ENCODE assay signal across 26 mouse cellular contexts in genomic region chr3:32406804-32407203, GRCm38 (mm10).
"Had no signal": no experiment of that assay in that cellular context is flagged by ENCODE, and none has a peak within 500 bp of the region (broad histone marks: within the 10 kb centered on the region; RNA-seq: fewer than 3 reads in every experiment).

No protein-coding gene starts in this region.

- H3K27me3 ChIP-seq: heart, embryonic 13.5 days; heart, embryonic 15.5 days; hindbrain, embryonic 12.5 days; intestine, embryonic 15.5 days; limb, embryonic 12.5 days had no signal

- H3K4me3 ChIP-seq: gastrocnemius, adult 2 months; heart, adult 2 months; heart, embryonic 13.5 days; heart, embryonic 15.5 days; hindbrain, embryonic 10.5 days; hindbrain, embryonic 12.5 days; intestine, embryonic 15.5 days; layer of hippocampus, adult 2 months; left cerebral cortex, adult 2 months; limb, embryonic 10.5 days; limb, embryonic 12.5 days had no signal

- DNase-seq: gastrocnemius, adult 2 months; gastrocnemius, postnatal 10 days; gastrocnemius, postnatal 25 days; heart, adult 2 months; heart, postnatal 14 days; heart, postnatal 36 days; kidney, adult 18-20 months; kidney, adult 8-10 months; kidney, postnatal 10 days; kidney, postnatal 25 days; kidney, postnatal 4 days had no signal

- H3K9me3 ChIP-seq: heart, embryonic 13.5 days; heart, embryonic 15.5 days; hindbrain, embryonic 10.5 days; hindbrain, embryonic 12.5 days; intestine, embryonic 15.5 days; limb, embryonic 10.5 days; limb, embryonic 12.5 days had no signal

- H3K4me1 ChIP-seq: hindbrain, embryonic 10.5 days had no signal

- H3K36me3 ChIP-seq: heart, embryonic 13.5 days; heart, embryonic 15.5 days; hindbrain, embryonic 10.5 days; hindbrain, embryonic 12.5 days; intestine, embryonic 15.5 days; limb, embryonic 10.5 days; limb, embryonic 12.5 days had no signal

- H3K9ac ChIP-seq: heart, embryonic 13.5 days; heart, embryonic 15.5 days; hindbrain, embryonic 12.5 days; hindbrain, embryonic 14.5 days; intestine, embryonic 15.5 days; limb, embryonic 12.5 days had no signal

- ATAC-seq: forebrain, embryonic 16.5 days; hindbrain, embryonic 16.5 days; inflammation-experienced regulatory T-cells, adult 6 months; intestine, embryonic 15.5 days; intestine, postnatal 0 days had no signal

- H3K4me2 ChIP-seq: heart, embryonic 11.5 days; heart, embryonic 13.5 days; heart, embryonic 15.5 days; hindbrain, embryonic 12.5 days; hindbrain, embryonic 14.5 days; intestine, embryonic 15.5 days; limb, embryonic 12.5 days had no signal

- H3K27ac ChIP-seq: gastrocnemius, adult 2 months; heart, adult 2 months; heart, embryonic 13.5 days; heart, embryonic 15.5 days; hindbrain, embryonic 10.5 days; hindbrain, embryonic 12.5 days; hindbrain, embryonic 14.5 days; intestine, embryonic 15.5 days; layer of hippocampus, adult 2 months; left cerebral cortex, adult 2 months; limb, embryonic 10.5 days; limb, embryonic 12.5 days had no signal
